Mouse (Mus musculus): ENCODE results near the gene Map4k1.

Gene Map4k1

GRCm38 (mm10) chr7:28983141-28983564 lies 1.3 kb downstream of the Map4k1 start:
- DNase-seq = no peak

GRCm38 (mm10) chr7:28983849-28984248 lies 2.0 kb downstream of the Map4k1 start:
- no peak for DNase-seq

GRCm38 (mm10) chr7:28984452-28984851 lies 2.6 kb downstream of the Map4k1 start:
- DNase-seq = no peak

GRCm38 (mm10) chr7:28985207-28985606 lies 3.4 kb downstream of the Map4k1 start:
- no peak for DNase-seq

GRCm38 (mm10) chr7:28990766-28991273 lies 9.0 kb downstream of the Map4k1 start:
- no peak for DNase-seq

GRCm38 (mm10) chr7:28991616-28992015 lies 9.8 kb downstream of the Map4k1 start:
- no peak for DNase-seq

GRCm38 (mm10) chr7:28992997-28993396 lies 11.1 kb downstream of the Map4k1 start:
- DNase-seq = no peak

GRCm38 (mm10) chr7:28993402-28993801 lies 11.6 kb downstream of the Map4k1 start:
- no peak for DNase-seq

GRCm38 (mm10) chr7:29000651-29001605 lies 19.1 kb downstream of the Map4k1 start:
- peak; percentile 86 for DNase-seq

- DNase-seq = no peak
Observed at GRCm38 (mm10) chr7:29007224-29008101, 25.6 kb downstream of the Map4k1 start.

- DNase-seq = no peak
Observed at GRCm38 (mm10) chr7:29008171-29008570, 26.3 kb downstream of the Map4k1 start.

- DNase-seq = peak; percentile 31
Observed at GRCm38 (mm10) chr7:29008714-29009113, 26.9 kb downstream of the Map4k1 start.

GRCm38 (mm10) chr7:29014984-29015383 lies 33.1 kb downstream of the Map4k1 start:
- DNase-seq = no peak

- DNase-seq = no peak
Observed at GRCm38 (mm10) chr7:29016440-29016839, 34.6 kb downstream of the Map4k1 start.

- DNase-seq = no peak
Observed at GRCm38 (mm10) chr7:29017222-29017621, 35.4 kb downstream of the Map4k1 start.

- DNase-seq = no peak
Observed at GRCm38 (mm10) chr7:29019447-29020220, 37.8 kb downstream of the Map4k1 start.

- no peak for DNase-seq
Observed at GRCm38 (mm10) chr7:29022479-29022878, 40.6 kb downstream of the Map4k1 start.

GRCm38 (mm10) chr7:29023514-29023913 lies 41.7 kb downstream of the Map4k1 start:
- no peak for DNase-seq

- DNase-seq = no peak
Observed at GRCm38 (mm10) chr7:29025566-29025965, 43.7 kb downstream of the Map4k1 start.

GRCm38 (mm10) chr7:29026195-29026594 lies 44.3 kb downstream of the Map4k1 start:
- DNase-seq = no peak

- no peak for DNase-seq
Observed at GRCm38 (mm10) chr7:29026811-29027210, 45.0 kb downstream of the Map4k1 start.

- DNase-seq = no peak
Observed at GRCm38 (mm10) chr7:29028761-29029160, 46.9 kb downstream of the Map4k1 start.

Data from lung, postnatal 10 days (tissue).